Mouse (Mus musculus) liver, embryonic 16.5 days (tissue): Measurements from ENCODE around the gene P2ry14. TPM values are rescaled to one million over a fixed set of nuclear protein-coding genes. Genes with fewer than 3 reads are reported as not detected.

Experiments
- ATAC-seq: fragments of 200-750 bp; cut with Nextera tagmentation; 2 replicates; pipeline ENCODE4 v1.8.0; 2017; ENCODE audit warnings: low read depth, mild to moderate bottlenecking, moderate number of reproducible peaks, moderate library complexity
- H3K27ac ChIP-seq: fragments of 300-500 bp; sonication (generic); 2 replicates; pipeline ENCODE4 v1.5.1; 2014; ENCODE audit warnings: mild to moderate bottlenecking, low read length
- H3K27me3 ChIP-seq: fragments of 300-500 bp; sonication (generic); 2 replicates; pipeline ENCODE4 v1.6.1; 2014; ENCODE audit warnings: low read depth, low read length, mixed read lengths; ENCODE audit not compliant: control insufficient read depth, insufficient read depth
- H3K36me3 ChIP-seq: fragments of 300-500 bp; sonication (generic); 2 replicates; pipeline ENCODE4 v1.6.1; 2014; ENCODE audit warnings: mild to moderate bottlenecking; ENCODE audit not compliant: control insufficient read depth, insufficient read depth
- H3K4me1 ChIP-seq: fragments of 300-500 bp; sonication (generic); 2 replicates; pipeline ENCODE4 v1.6.1; 2014; ENCODE audit warnings: low read depth, low read length, mixed read lengths; ENCODE audit not compliant: control insufficient read depth
- H3K4me2 ChIP-seq: fragments of 300-500 bp; sonication (generic); 2 replicates; pipeline ENCODE4 v1.6.1; 2014; ENCODE audit warnings: low read depth, low read length, mixed read lengths
- H3K4me3 ChIP-seq: fragments of 300-500 bp; sonication (generic); 2 replicates; pipeline ENCODE4 v1.5.1; 2014; ENCODE audit warnings: low read depth, mild to moderate bottlenecking, low read length
- H3K9ac ChIP-seq: fragments of 300-500 bp; sonication (generic); 2 replicates; pipeline ENCODE4 v1.6.1; 2014; ENCODE audit warnings: low read depth, low read length
- H3K9me3 ChIP-seq: fragments of 300-500 bp; sonication (generic); replicated peaks from 2 replicates; pipeline ENCODE4 v1.6.1; 2016; ENCODE audit warnings: low read length; ENCODE audit not compliant: control insufficient read depth
- WGBS: fragments of 180-500 bp; shearing (Covaris S2); extraction: QIAGEN DNeasy Blood & Tissue Kit; methylation state at CpG from one replicate; pipeline ENCODE4 v1.1.7; 2014; ENCODE audit not compliant: insufficient replicate concordance; 5-methylcytosine and 5-hydroxymethylcytosine counted together
- polyA plus RNA-seq: library from polyadenylated mRNA; unstranded; fragments of >200 nt; fragmentation: Nextera tagmentation; extraction: Ambion mirVana; gene quantifications from 2 replicates; pipeline ENCODE4 v1.2.1, GENCODE M21; 2015

The P2ry14 gene
- polyA plus RNA-seq, 1 experiment from 2014 or later = 9.9 TPM

GRCm38 (mm10) chr3:59176871-59177270, 23.5 kb upstream of the P2ry14 start:
- Histone ChIP-seq H3K27ac (no peak overlapping the region), H3K27me3 (no peaks in the 10 kb centered on the region), H3K4me2 (no peak overlapping the region), H3K36me3 (no peaks in the 10 kb centered on the region), H3K4me3 (no peak overlapping the region), H3K9me3 (no peaks in the 10 kb centered on the region), H3K4me1 (no peaks in the 10 kb centered on the region; the same call in none of the 2 replicates), H3K9ac (no peak overlapping the region)
- ATAC-seq = no peak
- WGBS = 51% methylated on average over 5 of the region's 5 CpGs

- Histone ChIP-seq H3K9ac (no peak overlapping the region), H3K9me3 (no peaks in the 10 kb centered on the region), H3K4me1 (no peaks in the 10 kb centered on the region; the same call in none of the 2 replicates), H3K36me3 (no peaks in the 10 kb centered on the region), H3K27ac (no peak overlapping the region), H3K27me3 (no peaks in the 10 kb centered on the region), H3K4me2 (no peak overlapping the region), H3K4me3 (no peak overlapping the region)
- 17% methylated on average over 5 of the region's 5 CpGs for WGBS
- no peak for ATAC-seq
These were observed 21.8 kb upstream of the P2ry14 start for GRCm38 (mm10) chr3:59175234-59175633.

- Histone ChIP-seq H3K9me3 (no peaks in the 10 kb centered on the region), H3K36me3 (no peaks in the 10 kb centered on the region), H3K4me2 (no peak overlapping the region), H3K27ac (no peak overlapping the region), H3K27me3 (no peaks in the 10 kb centered on the region), H3K4me3 (no peak overlapping the region), H3K9ac (no peak overlapping the region), H3K4me1 (no peaks in the 10 kb centered on the region; the same call in none of the 2 replicates)
- 39% methylated on average over 6 of the region's 6 CpGs for WGBS
- no peak for ATAC-seq
These were observed 21.2 kb upstream of the P2ry14 start for GRCm38 (mm10) chr3:59174426-59175154.

- Histone ChIP-seq H3K27me3 (no peaks in the 10 kb centered on the region), H3K27ac (no peak overlapping the region; the same call in none of the 2 replicates), H3K4me1 (no peaks in the 10 kb centered on the region), H3K9me3 (no peaks in the 10 kb centered on the region), H3K36me3 (no peaks in the 10 kb centered on the region), H3K9ac (no peak overlapping the region), H3K4me3 (no peak overlapping the region), H3K4me2 (no peak overlapping the region)
- 32% methylated on average over 2 of the region's 2 CpGs for WGBS
- ATAC-seq = no peak
These were observed 16.7 kb upstream of the P2ry14 start for GRCm38 (mm10) chr3:59169921-59170627.

GRCm38 (mm10) chr3:59169215-59169614, 15.8 kb upstream of the P2ry14 start:
- no peaks in the 10 kb centered on the region for H3K4me1 ChIP-seq
- H3K4me2 ChIP-seq = no peak overlapping the region
- no peak for ATAC-seq
- H3K9me3 ChIP-seq = no peaks in the 10 kb centered on the region
- H3K36me3 ChIP-seq = no peaks in the 10 kb centered on the region
- 63% methylated on average over 4 of the region's 4 CpGs for WGBS
- H3K27me3 ChIP-seq = no peaks in the 10 kb centered on the region
- no peak overlapping the region for H3K4me3 ChIP-seq
- H3K9ac ChIP-seq = no peak overlapping the region
- H3K27ac ChIP-seq = no peak overlapping the region

DNA sequence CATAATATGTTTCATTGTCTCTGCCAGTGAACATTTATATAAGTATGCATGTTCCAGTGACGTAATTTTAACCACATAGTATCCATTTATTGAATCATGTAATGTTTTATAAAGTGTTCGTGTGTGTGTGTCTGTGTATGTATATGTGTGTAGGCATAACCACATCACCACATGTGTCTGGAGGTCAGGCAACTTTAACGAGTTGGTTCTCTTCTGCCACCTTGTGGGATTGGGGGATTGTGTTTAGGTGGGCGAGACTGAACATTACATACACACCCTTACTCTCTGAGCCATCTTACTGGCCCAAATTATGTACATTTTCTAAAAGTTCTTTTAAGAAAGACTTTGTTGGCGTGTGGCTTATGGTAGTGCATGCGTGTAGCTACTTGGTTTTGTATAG, 15.1 kb upstream of the P2ry14 start:
- no peak overlapping the region for H3K9ac ChIP-seq
- H3K9me3 ChIP-seq = no peaks in the 10 kb centered on the region
- ATAC-seq = 0 out of 2 replicates have a peak, but pooled peaks have one; percentile 19
- no peaks in the 10 kb centered on the region for H3K36me3 ChIP-seq
- no peaks in the 10 kb centered on the region for H3K4me1 ChIP-seq
- no peaks in the 10 kb centered on the region for H3K27me3 ChIP-seq
- no peak overlapping the region for H3K27ac ChIP-seq
- no peak overlapping the region for H3K4me3 ChIP-seq
- 52% methylated on average over 6 of the region's 6 CpGs for WGBS
- no peak overlapping the region for H3K4me2 ChIP-seq

DNA sequence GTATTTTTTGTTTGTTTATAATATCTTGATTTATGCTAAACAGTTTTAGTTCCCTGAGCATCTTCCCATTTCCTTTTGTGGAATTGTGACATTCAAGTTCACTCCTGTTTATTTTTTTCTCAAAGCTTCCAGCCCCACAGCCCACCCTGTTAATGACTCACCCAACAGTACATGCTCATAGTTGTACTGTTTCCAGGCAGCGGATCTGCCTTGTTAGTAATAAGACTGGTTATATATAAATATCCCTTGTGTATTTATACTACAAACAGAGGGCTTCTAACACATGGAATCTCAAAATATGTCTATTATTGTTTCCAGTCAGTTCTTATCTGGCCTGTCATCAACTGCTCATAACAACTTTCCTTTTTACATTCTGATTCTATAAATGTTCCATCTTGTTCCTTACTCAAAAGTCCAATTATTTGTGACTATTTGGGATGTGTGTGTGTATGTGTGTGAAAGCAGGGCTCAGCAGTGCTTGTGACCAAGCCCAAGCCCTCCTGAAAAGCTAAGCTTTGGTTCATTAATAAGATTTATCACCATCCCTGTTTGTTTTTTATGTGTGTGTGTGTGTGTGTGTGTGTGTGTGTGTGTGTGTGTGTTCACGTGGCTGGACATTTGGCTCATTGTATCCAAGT, 14.1 kb upstream of the P2ry14 start:
- H3K4me2 ChIP-seq = no peak overlapping the region
- H3K36me3 ChIP-seq = no peaks in the 10 kb centered on the region
- H3K27ac ChIP-seq = no peak overlapping the region
- no peaks in the 10 kb centered on the region for H3K27me3 ChIP-seq
- no peak overlapping the region for H3K9ac ChIP-seq
- WGBS = 58% methylated on average over 2 of the region's 2 CpGs
- ATAC-seq = no peak
- no peak overlapping the region for H3K4me3 ChIP-seq
- no peaks in the 10 kb centered on the region for H3K4me1 ChIP-seq
- no peaks in the 10 kb centered on the region for H3K9me3 ChIP-seq

- ATAC-seq = no peak
- 33% methylated on average over 1 of the region's 1 CpGs for WGBS
- H3K9ac ChIP-seq = no peak overlapping the region
These were observed 7.0 kb upstream of the P2ry14 start for GRCm38 (mm10) chr3:59160465-59160864.

GRCm38 (mm10) chr3:59157048-59157447, 3.6 kb upstream of the P2ry14 start:
- H3K27me3 ChIP-seq = no peaks in the 10 kb centered on the region
- WGBS = 72% methylated on average over 5 of the region's 5 CpGs
- ATAC-seq = no peak

More at GRCm38 (mm10) chr3:59160465-59160864, 7.0 kb upstream of the P2ry14 start:
- no peak overlapping the region for H3K27ac ChIP-seq
- H3K27me3 ChIP-seq = no peaks in the 10 kb centered on the region
- no peaks in the 10 kb centered on the region for H3K36me3 ChIP-seq
- no peaks in the 10 kb centered on the region for H3K9me3 ChIP-seq
- no peak overlapping the region for H3K4me3 ChIP-seq
- no peaks in the 10 kb centered on the region for H3K4me1 ChIP-seq
- H3K4me2 ChIP-seq = no peak overlapping the region

More at GRCm38 (mm10) chr3:59157048-59157447, 3.6 kb upstream of the P2ry14 start:
- Histone ChIP-seq H3K36me3 (no peaks in the 10 kb centered on the region), H3K4me1 (no peaks in the 10 kb centered on the region), H3K4me2 (no peak overlapping the region), H3K4me3 (no peak overlapping the region), H3K9me3 (no peaks in the 10 kb centered on the region), H3K27ac (no peak overlapping the region), H3K9ac (no peak overlapping the region)
